Mouse (Mus musculus) frontal cortex, postnatal 36 days (tissue): ENCODE results near the gene Gtf2h2.
"Not testable (repeated sequence)": the region's sequence is repeated elsewhere in the genome, so short reads cannot be mapped to it uniquely, and the experiment has no call there.

Experiments used
- DNase-seq, 2 experiments: peaks; one replicate each; pipeline ENCODE4 v3.0.0; 2022; ENCODE audit warnings: low spot score in 2 of 2

Gene Gtf2h2

GRCm38 (mm10) chr13:100492061-100492787 is at the start of gene Gtf2h2:
Gtf2h2 (minus strand) TSS chr13:100492579.
- peak; percentile 87 to 88 for DNase-seq

- no peak for DNase-seq
Measured at GRCm38 (mm10) chr13:100536149-100536548, 43.8 kb upstream of the Gtf2h2 start.

GRCm38 (mm10) chr13:100532788-100533365 is 40.5 kb upstream of the Gtf2h2 start:
- DNase-seq: no peak

- DNase-seq: no peak
Measured at GRCm38 (mm10) chr13:100526649-100527038, 34.3 kb upstream of the Gtf2h2 start.

GRCm38 (mm10) chr13:100525935-100526648 is 33.7 kb upstream of the Gtf2h2 start:
- peak in 1 of 2 experiments; percentile 6 for DNase-seq

GRCm38 (mm10) chr13:100524896-100525295 is 32.5 kb upstream of the Gtf2h2 start:
- DNase-seq: peak in 1 of 2 experiments; percentile 3

GRCm38 (mm10) chr13:100523698-100524097 is 31.3 kb upstream of the Gtf2h2 start:
- DNase-seq: no peak

GRCm38 (mm10) chr13:100521724-100522591 is 29.6 kb upstream of the Gtf2h2 start:
- DNase-seq: no peak

GRCm38 (mm10) chr13:100519162-100519561 is 26.8 kb upstream of the Gtf2h2 start:
- DNase-seq: no peak

GRCm38 (mm10) chr13:100518191-100518590 is 25.8 kb upstream of the Gtf2h2 start:
- no peak for DNase-seq

- DNase-seq: no peak
Measured at GRCm38 (mm10) chr13:100517652-100518153, 25.3 kb upstream of the Gtf2h2 start.

- no peak for DNase-seq
Measured at GRCm38 (mm10) chr13:100516213-100517105, 24.1 kb upstream of the Gtf2h2 start.

GRCm38 (mm10) chr13:100512792-100513191 is 20.4 kb upstream of the Gtf2h2 start:
- no peak for DNase-seq

GRCm38 (mm10) chr13:100511860-100512364 is 19.5 kb upstream of the Gtf2h2 start:
- DNase-seq: no peak

- no peak for DNase-seq
Measured at GRCm38 (mm10) chr13:100511146-100511859, 18.9 kb upstream of the Gtf2h2 start.

GRCm38 (mm10) chr13:100499625-100500024 is 7.2 kb upstream of the Gtf2h2 start:
- DNase-seq: not testable (repeated sequence)

GRCm38 (mm10) chr13:100495337-100495736 is 3.0 kb upstream of the Gtf2h2 start:
- DNase-seq: no peak

- not testable (repeated sequence) for DNase-seq
Measured at GRCm38 (mm10) chr13:100494370-100494769, 2.0 kb upstream of the Gtf2h2 start.

- DNase-seq: no peak
Measured at GRCm38 (mm10) chr13:100493313-100493712, 934 bp upstream of the Gtf2h2 start.

- no peak for DNase-seq
Measured at GRCm38 (mm10) chr13:100491623-100492022, 756 bp downstream of the Gtf2h2 start.
